ENCODE assay signal across 8 mouse cellular contexts in genomic region chr17:36835591-36836426, GRCm38 (mm10). TPM values are rescaled to one million over a fixed set of nuclear protein-coding genes. Genes with fewer than 3 reads are reported as not detected.
DNase-seq lines count a peak whose midpoint lies in the region; ATAC-seq and TF ChIP-seq lines count a peak whose summit lies in the region.

No protein-coding gene starts in this region.

- H3K27ac ChIP-seq in ES-E14 (ENCODE audit: insufficient read depth, low read depth, low read length, poor library complexity, severe bottlenecking), result no peak overlapping the region; the same call in 1 of the 2 replicates
- H3K27ac ChIP-seq in forebrain, embryonic 16.5 days (ENCODE audit: low read length), result no peak overlapping the region; the same call in none of the 2 replicates
- H3K27ac ChIP-seq in lung, embryonic 14.5 days (ENCODE audit: low read depth), result peak overlapping the region; percentile 84; the same call in 1 of the 2 replicates
- H3K27ac ChIP-seq in olfactory bulb, adult 2 months (ENCODE audit: insufficient read depth, low read depth, low read length), result peak overlapping the region; percentile 84; the same call in 1 of the 2 replicates

- H3K36me3 ChIP-seq in ES-E14 (ENCODE audit: control insufficient read depth, insufficient read depth, low read length, poor library complexity, severe bottlenecking), result no peaks in the 10 kb centered on the region; the same call in 1 of the 2 replicates
- no peaks in the 10 kb centered on the region for H3K36me3 ChIP-seq in forebrain, embryonic 16.5 days (ENCODE audit: control insufficient read depth, insufficient read depth)
- no peaks in the 10 kb centered on the region for H3K36me3 ChIP-seq in lung, embryonic 14.5 days (ENCODE audit: insufficient read depth)

- H3K9ac ChIP-seq in ES-E14 (ENCODE audit: insufficient read depth, low read depth, low read length, poor library complexity, severe bottlenecking), result no peak overlapping the region
- no peak overlapping the region for H3K9ac ChIP-seq in forebrain, embryonic 16.5 days (replicated peaks; ENCODE audit: low read depth, low read length)
- H3K9ac ChIP-seq in lung, embryonic 14.5 days, result peak overlapping the region; percentile 29; the same call in 1 of the 2 replicates

- peak; percentile 54 for DNase-seq in ES-E14 (ENCODE audit: low read depth, low spot score)
- DNase-seq in cerebellum, adult 11-12 months, result peak; percentile 57
- DNase-seq in heart, postnatal 25 days (ENCODE audit: low spot score), result peak; percentile 34
- peak; percentile 27 to 60 for DNase-seq in layer of hippocampus, adult 18-20 months (ENCODE audit: low spot score in 2 of 2)
- DNase-seq in lung, embryonic 14.5 days, result peak; percentile 83
- peak; percentile 74 for DNase-seq in thymus, postnatal 14 days

- no peaks in the 10 kb centered on the region for H3K9me3 ChIP-seq in ES-E14 (ENCODE audit: control insufficient read depth, insufficient read depth, low read depth, low read length)
- no peaks in the 10 kb centered on the region for H3K9me3 ChIP-seq in forebrain, embryonic 16.5 days (ENCODE audit: control insufficient read depth, low read length)
- H3K9me3 ChIP-seq in lung, embryonic 14.5 days (ENCODE audit: low read depth, low read length), result no peaks in the 10 kb centered on the region

- peaks cover 14 to 17% of the 10 kb centered on the region in 2 experiments; a peak in 3 of 4 replicates for H3K4me1 ChIP-seq in ES-E14 (ENCODE audit: control insufficient read depth in 2 of 2, insufficient read depth in 2 of 2, low read length in 2 of 2, poor library complexity in 1 of 2)
- H3K4me1 ChIP-seq in forebrain, embryonic 16.5 days (replicated peaks; ENCODE audit: control insufficient read depth, insufficient read depth, low read length), result peaks cover 14% of the 10 kb centered on the region
- peaks cover 6% of the 10 kb centered on the region; the same call in 1 of the 2 replicates for H3K4me1 ChIP-seq in lung, embryonic 14.5 days (ENCODE audit: insufficient read depth)
- H3K4me1 ChIP-seq in olfactory bulb, adult 2 months (ENCODE audit: control insufficient read depth, insufficient read depth, low read length), result peaks cover 2% of the 10 kb centered on the region; the same call in 1 of the 2 replicates

- ATAC-seq in forebrain, embryonic 16.5 days, result no peak; the same call in 1 of the 2 replicates
- peak; percentile 6; the same call in 1 of the 2 replicates for ATAC-seq in lung, embryonic 14.5 days (ENCODE audit: insufficient read depth)

- no peak overlapping the region for H3K4me3 ChIP-seq in ES-E14 (ENCODE audit: insufficient read depth in 1 of 2, low read depth in 1 of 2, low read length in 2 of 2, poor library complexity in 1 of 2, severe bottlenecking in 1 of 2)
- H3K4me3 ChIP-seq in forebrain, embryonic 16.5 days (replicated peaks; ENCODE audit: low read length), result peak overlapping the region; percentile 73; the same call in 1 of the 2 replicates
- H3K4me3 ChIP-seq in lung, embryonic 14.5 days (ENCODE audit: low read depth, low read length), result peak overlapping the region; percentile 70; the same call in 1 of the 2 replicates
- no peak overlapping the region for H3K4me3 ChIP-seq in olfactory bulb, adult 2 months (ENCODE audit: insufficient read depth, low read depth, low read length)

- intact Hi-C loops in heart, postnatal 25 days (cut with DNase I), result loop anchor here (5.0 kb wide), 1 partner anchor 121 kb away; the partner anchor contains the start of genes Znrd1 and Znrd1as

- H3K4me2 ChIP-seq in forebrain, embryonic 16.5 days (ENCODE audit: low read length), result peak overlapping the region; percentile 64
- peak overlapping the region; percentile 66 for H3K4me2 ChIP-seq in lung, embryonic 14.5 days

- TF ChIP-seq CTCF in lung, embryonic 14.5 days (IDR thresholded peaks at IDR 0.05; ENCODE audit: low read depth), result peak; percentile 41
- no peak for TF ChIP-seq CTCF in olfactory bulb, adult 2 months (IDR thresholded peaks at IDR 0.05; ENCODE audit: insufficient read depth, low read depth, low read length)

- H3K27me3 ChIP-seq in forebrain, embryonic 16.5 days (replicated peaks; ENCODE audit: control insufficient read depth, insufficient read depth, low read length), result no peaks in the 10 kb centered on the region
- no peaks in the 10 kb centered on the region for H3K27me3 ChIP-seq in lung, embryonic 14.5 days (ENCODE audit: insufficient read depth, low read length)

- WGBS in forebrain, embryonic 16.5 days, result 33% methylated on average over 12 of the region's 12 CpGs
- WGBS in lung, embryonic 14.5 days, result 30% methylated on average over 12 of the region's 12 CpGs
- WGBS in olfactory bulb, adult 2 months, result 39% methylated on average over 12 of the region's 12 CpGs

- TF ChIP-seq POLR2A in olfactory bulb, adult 2 months (IDR thresholded peaks at IDR 0.05; ENCODE audit: insufficient read depth, low read depth, low read length), result no peak

- in situ Hi-C loops in ES-E14 (cut with MboI; ENCODE audit: low sequenced_read_pairs in 2 of 2, unreplicated experiment in 2 of 2), result no loop called here

TF ChIP-seq in ES-E14, 5 proteins besides CTCF, POLR2A, EP300 and RAD21:
- no peak for TF ChIP-seq MAFK (IDR thresholded peaks at IDR 0.05; ENCODE audit: insufficient read depth, low read depth, low read length)
- TF ChIP-seq HCFC1 (IDR thresholded peaks at IDR 0.05; ENCODE audit: borderline replicate concordance, insufficient read depth, low read length), result no peak
- no peak for TF ChIP-seq ZNF384 (IDR thresholded peaks at IDR 0.05; ENCODE audit: low read depth, low read length)
- no peak for TF ChIP-seq CHD2 (IDR thresholded peaks at IDR 0.05; ENCODE audit: low read depth, low read length)
- no peak for TF ChIP-seq ZC3H11A (IDR thresholded peaks at IDR 0.05; ENCODE audit: borderline replicate concordance, low read depth, low read length)

RNA-seq across cellular contexts. Expression of gene Trim26, which starts 1.1 kb away (rescaled TPM):
- 21.1 and 24.6 TPM in 2 replicates for total RNA-seq in ES-E14 (2012; rRNA removed)
- 33.1 and 38.2 TPM in 2 replicates for polyA plus RNA-seq in forebrain, embryonic 16.5 days (2015; fragmentation: Nextera tagmentation; extraction: Ambion mirVana)
- 10 to 100 TPM; 19.4 to 20.5 TPM for total RNA-seq in heart, postnatal 25 days (2021)
- total RNA-seq in layer of hippocampus, adult 18-20 months (2021), result 10 to 100 TPM; 18.1 to 20.3 TPM
- 33.1 and 35.0 TPM in 2 replicates for polyA plus RNA-seq in lung, embryonic 14.5 days (2014; fragmentation: Nextera tagmentation; extraction: Ambion mirVana)
- not detected in 2 replicates for polyA plus RNA-seq in olfactory bulb, adult 2 months (2012; ENCODE audit: insufficient read depth, insufficient read length, low replicate concordance, missing spikeins)

RNA-seq across cellular contexts. Expression of gene H2-M10.6, which starts 23.8 kb away (rescaled TPM):
- not detected in 2 replicates for total RNA-seq in ES-E14 (2012; rRNA removed)
- polyA plus RNA-seq in forebrain, embryonic 16.5 days (2015; fragmentation: Nextera tagmentation; extraction: Ambion mirVana), result not detected in 2 replicates
- total RNA-seq in heart, postnatal 25 days (2021), result not detected
- not detected for total RNA-seq in layer of hippocampus, adult 18-20 months (2021)
- polyA plus RNA-seq in lung, embryonic 14.5 days (2014; fragmentation: Nextera tagmentation; extraction: Ambion mirVana), result not detected in 2 replicates
- not detected in 2 replicates for polyA plus RNA-seq in olfactory bulb, adult 2 months (2012; ENCODE audit: insufficient read depth, insufficient read length, low replicate concordance, missing spikeins)

RNA-seq across cellular contexts. Expression of gene Trim15, which starts 31.2 kb away (rescaled TPM):
- total RNA-seq in ES-E14 (2012; rRNA removed), result 0.16 TPM in 1 of 2 replicates, not detected in the other
- 0.25 and 0.31 TPM in 2 replicates for polyA plus RNA-seq in forebrain, embryonic 16.5 days (2015; fragmentation: Nextera tagmentation; extraction: Ambion mirVana)
- total RNA-seq in heart, postnatal 25 days (2021), result not detected
- not detected for total RNA-seq in layer of hippocampus, adult 18-20 months (2021)
- 0.11 and 0.16 TPM in 2 replicates for polyA plus RNA-seq in lung, embryonic 14.5 days (2014; fragmentation: Nextera tagmentation; extraction: Ambion mirVana)
- not detected in 2 replicates for polyA plus RNA-seq in olfactory bulb, adult 2 months (2012; ENCODE audit: insufficient read depth, insufficient read length, low replicate concordance, missing spikeins)

RNA-seq across cellular contexts. Expression of gene Trim10, which starts 33.6 kb away (rescaled TPM):
- total RNA-seq in ES-E14 (2012; rRNA removed), result not detected in 2 replicates
- 1.1 and 1.7 TPM in 2 replicates for polyA plus RNA-seq in forebrain, embryonic 16.5 days (2015; fragmentation: Nextera tagmentation; extraction: Ambion mirVana)
- 1 to 10 TPM; 1.2 TPM for total RNA-seq in heart, postnatal 25 days (2021)
- total RNA-seq in layer of hippocampus, adult 18-20 months (2021), result not detected
- polyA plus RNA-seq in lung, embryonic 14.5 days (2014; fragmentation: Nextera tagmentation; extraction: Ambion mirVana), result 2.6 and 3.4 TPM in 2 replicates
- polyA plus RNA-seq in olfactory bulb, adult 2 months (2012; ENCODE audit: insufficient read depth, insufficient read length, low replicate concordance, missing spikeins), result not detected in 2 replicates

RNA-seq across cellular contexts. Expression of gene Trim40, which starts 54.1 kb away (rescaled TPM):
- 0.18 and 0.26 TPM in 2 replicates for total RNA-seq in ES-E14 (2012; rRNA removed)
- not detected in 2 replicates for polyA plus RNA-seq in forebrain, embryonic 16.5 days (2015; fragmentation: Nextera tagmentation; extraction: Ambion mirVana)
- not detected for total RNA-seq in heart, postnatal 25 days (2021)
- total RNA-seq in layer of hippocampus, adult 18-20 months (2021), result not detected
- polyA plus RNA-seq in lung, embryonic 14.5 days (2014; fragmentation: Nextera tagmentation; extraction: Ambion mirVana), result not detected in 2 replicates
- not detected in 2 replicates for polyA plus RNA-seq in olfactory bulb, adult 2 months (2012; ENCODE audit: insufficient read depth, insufficient read length, low replicate concordance, missing spikeins)

Comparison
In these comparisons a context has a peak if more than half of its experiments do, and no peak if none do; other contexts are left out.
1. H3K27ac ChIP-seq: peak in lung, embryonic 14.5 days (single experiment) and olfactory bulb, adult 2 months (single experiment); none in ES-E14 (single experiment) and forebrain, embryonic 16.5 days (single experiment).
2. H3K4me3 ChIP-seq: peak in forebrain, embryonic 16.5 days (single experiment) and lung, embryonic 14.5 days (single experiment); none in ES-E14 (0 of 2) and olfactory bulb, adult 2 months (single experiment).
3. Peak in every context shown above with its lines, with median percentiles within 50 percentile points of each other: DNase-seq.